Mouse (Mus musculus) MEL (cell line): ENCODE measurements around the gene Rnpepl1. TPM values are rescaled to one million over a fixed set of nuclear protein-coding genes. Genes with fewer than 3 reads are reported as not detected.

Experiments
- DNase-seq: peaks from one replicate; pipeline ENCODE4 v3.0.0; 2011; ENCODE audit warnings: low read depth, low spot score
- H3K27ac ChIP-seq: 2 replicates; pipeline ENCODE4 v1.5.1; 2012; ENCODE audit warnings: low read depth, mild to moderate bottlenecking, control low read depth, low read length, moderate library complexity; ENCODE audit not compliant: control insufficient read depth
- H3K27me3 ChIP-seq, 2 experiments: fragments of 150-350 bp in 1 of 2; sonication (generic) in 1 of 2; 2 replicates each; pipeline ENCODE4 v1.6.1; 2012; ENCODE audit warnings: low read length in 2 of 2, mild to moderate bottlenecking in 2 of 2, improper control_type of control experiment in 1 of 2, moderate library complexity in 1 of 2; ENCODE audit not compliant: insufficient read depth in 2 of 2, control insufficient read depth in 1 of 2
- H3K36me3 ChIP-seq, 2 experiments: 2 replicates each; pipeline ENCODE4 v1.6.1; 2012 to 2014; ENCODE audit warnings: low read length in 2 of 2, improper control_type of control experiment in 1 of 2, inconsistent platforms in 1 of 2, mild to moderate bottlenecking in 1 of 2; ENCODE audit not compliant: insufficient read depth in 2 of 2, control insufficient read depth in 1 of 2
- H3K4me1 ChIP-seq, 2 experiments: fragments of 150-350 bp in 1 of 2; sonication (generic) in 1 of 2; 2 replicates each; pipeline ENCODE4 v1.6.1; 2012; ENCODE audit warnings: low read length in 2 of 2, improper control_type of control experiment in 1 of 2, mild to moderate bottlenecking in 1 of 2; ENCODE audit not compliant: insufficient read depth in 2 of 2, control insufficient read depth in 1 of 2
- H3K4me3 ChIP-seq, 2 experiments: fragments of 150-350 bp in 1 of 2; sonication (generic) in 1 of 2; 2 replicates each; pipeline ENCODE4 v1.5.1; 2012; ENCODE audit warnings: low read depth in 2 of 2, low read length in 2 of 2, mild to moderate bottlenecking in 2 of 2, moderate library complexity in 2 of 2, control low read depth in 1 of 2, improper control_type of control experiment in 1 of 2; ENCODE audit not compliant: control insufficient read depth in 1 of 2, insufficient read depth in 1 of 2
- H3K79me2 ChIP-seq: 2 replicates; pipeline ENCODE4 v1.6.1; 2012; ENCODE audit warnings: mild to moderate bottlenecking, low read length, moderate library complexity; ENCODE audit not compliant: control insufficient read depth, poor library complexity, insufficient read depth
- H3K9ac ChIP-seq: 2 replicates; pipeline ENCODE4 v1.6.1; 2012; ENCODE audit warnings: low read depth, mild to moderate bottlenecking, control low read depth, low read length, moderate library complexity; ENCODE audit not compliant: control insufficient read depth, poor library complexity, severe bottlenecking
- H3K9me3 ChIP-seq: fragments of 150-350 bp; sonication (generic); replicated peaks from 2 replicates; pipeline ENCODE4 v1.6.1; 2012; ENCODE audit warnings: mild to moderate bottlenecking, low read length, improper control_type of control experiment, moderate library complexity; ENCODE audit not compliant: insufficient read depth
- BHLHE40 ChIP-seq: IDR thresholded peaks from 2 replicates; pipeline ENCODE4 v1.6.1; 2012; ENCODE audit warnings: low read depth, mild to moderate bottlenecking, inconsistent platforms, low read length, improper control_type of control experiment, borderline replicate concordance
- CHD1 ChIP-seq: IDR thresholded peaks from 2 replicates; pipeline ENCODE4 v1.6.1; 2012; ENCODE audit warnings: low read depth, mild to moderate bottlenecking, inconsistent platforms, low read length, improper control_type of control experiment
- CTCF ChIP-seq, 3 experiments: IDR thresholded peaks in 2 of 3; conservative IDR thresholded peaks in 1 of 3; 2 replicates each; pipeline ENCODE4 v1.5.1; 2011 to 2012; ENCODE audit warnings: low read length in 3 of 3, low read depth in 2 of 3, mild to moderate bottlenecking in 2 of 3, improper control_type of control experiment in 1 of 3, inconsistent platforms in 1 of 3, mixed read lengths in 1 of 3, moderate library complexity in 1 of 3; ENCODE audit not compliant: control insufficient read depth in 1 of 3, insufficient read depth in 1 of 3, poor library complexity in 1 of 3, severe bottlenecking in 1 of 3
- E2F4 ChIP-seq: IDR thresholded peaks from 2 replicates; pipeline ENCODE4 v1.6.1; 2011; ENCODE audit warnings: low read depth, low read length, improper control_type of control experiment, borderline replicate concordance
- ELF1 ChIP-seq: IDR thresholded peaks from 2 replicates; pipeline ENCODE4 v1.6.1; 2014; ENCODE audit warnings: low read depth, mild to moderate bottlenecking, inconsistent platforms, low read length, improper control_type of control experiment, moderate library complexity
- EP300 ChIP-seq, 2 experiments: IDR thresholded peaks; 2 replicates each; pipeline ENCODE4 v1.6.1; 2011; ENCODE audit warnings: improper control_type of control experiment in 2 of 2, low read length in 2 of 2, low read depth in 1 of 2, mild to moderate bottlenecking in 1 of 2
- ETS1 ChIP-seq: IDR thresholded peaks from 2 replicates; pipeline ENCODE4 v1.6.1; 2012; ENCODE audit warnings: low read depth, mild to moderate bottlenecking, inconsistent platforms, low read length, improper control_type of control experiment, moderate library complexity
- GABPA ChIP-seq: IDR thresholded peaks from 2 replicates; pipeline ENCODE4 v1.6.1; 2012; ENCODE audit warnings: low read depth, mild to moderate bottlenecking, inconsistent platforms, low read length, improper control_type of control experiment, moderate library complexity
- GATA1 ChIP-seq: IDR thresholded peaks from 2 replicates; pipeline ENCODE4 v1.6.1; 2011; ENCODE audit warnings: low read depth, low read length, improper control_type of control experiment
- JUND ChIP-seq: IDR thresholded peaks from 2 replicates; pipeline ENCODE4 v1.6.1; 2011; ENCODE audit warnings: low read depth, mild to moderate bottlenecking, improper control_type of control experiment, low read length
- MAFK ChIP-seq: IDR thresholded peaks from 2 replicates; pipeline ENCODE4 v1.6.1; 2011; ENCODE audit warnings: low read depth, mild to moderate bottlenecking, low read length, improper control_type of control experiment, borderline replicate concordance
- MAX ChIP-seq: IDR thresholded peaks from 2 replicates; pipeline ENCODE4 v1.6.1; 2011; ENCODE audit warnings: low read length, improper control_type of control experiment
- MAZ ChIP-seq: IDR thresholded peaks from 2 replicates; pipeline ENCODE4 v1.6.1; 2012; ENCODE audit warnings: low read depth, mild to moderate bottlenecking, inconsistent platforms, low read length, improper control_type of control experiment
- MEF2A ChIP-seq: IDR thresholded peaks from 2 replicates; pipeline ENCODE4 v1.6.1; 2014; ENCODE audit warnings: low read depth, mild to moderate bottlenecking, inconsistent platforms, low read length, improper control_type of control experiment; ENCODE audit not compliant: poor library complexity, insufficient replicate concordance, severe bottlenecking; ENCODE audit errors: extremely low read depth
- MXI1 ChIP-seq: IDR thresholded peaks from 2 replicates; pipeline ENCODE4 v1.6.1; 2011; ENCODE audit warnings: mild to moderate bottlenecking, low read depth, low read length, improper control_type of control experiment
- MYB ChIP-seq: IDR thresholded peaks from 2 replicates; pipeline ENCODE4 v1.6.1; 2011; ENCODE audit warnings: mild to moderate bottlenecking, low read depth, low read length, improper control_type of control experiment
- MYC ChIP-seq: IDR thresholded peaks from 2 replicates; pipeline ENCODE4 v1.6.1; 2011; ENCODE audit warnings: low read depth, mild to moderate bottlenecking, low read length, improper control_type of control experiment, moderate library complexity
- NELFE ChIP-seq: IDR thresholded peaks from 2 replicates; pipeline ENCODE4 v1.6.1; 2011; ENCODE audit warnings: low read depth, low read length, improper control_type of control experiment
- NRF1 ChIP-seq: IDR thresholded peaks from 2 replicates; pipeline ENCODE4 v1.6.1; 2014; ENCODE audit warnings: low read depth, mild to moderate bottlenecking, inconsistent platforms, low read length, improper control_type of control experiment, moderate library complexity; ENCODE audit not compliant: poor library complexity, insufficient read depth, severe bottlenecking
- POLR2AphosphoS2 ChIP-seq: IDR thresholded peaks from 2 replicates; pipeline ENCODE4 v1.6.1; 2011; ENCODE audit warnings: low read length, improper control_type of control experiment
- POLR2AphosphoS5 ChIP-seq: IDR thresholded peaks from 2 replicates; pipeline ENCODE4 v1.6.1; 2012; ENCODE audit warnings: low read depth, borderline replicate concordance, mild to moderate bottlenecking, inconsistent platforms, low read length, moderate library complexity, mixed read lengths
- SIN3A ChIP-seq: IDR thresholded peaks from 2 replicates; pipeline ENCODE4 v1.6.1; 2012; ENCODE audit warnings: low read length, improper control_type of control experiment, inconsistent platforms
- SMC3 ChIP-seq: IDR thresholded peaks from 2 replicates; pipeline ENCODE4 v1.6.1; 2011; ENCODE audit warnings: low read depth, low read length, improper control_type of control experiment
- TAL1 ChIP-seq: IDR thresholded peaks from 2 replicates; pipeline ENCODE4 v1.6.1; 2012; ENCODE audit warnings: mild to moderate bottlenecking, inconsistent platforms, low read length, moderate library complexity, mixed read lengths
- TBP ChIP-seq: IDR thresholded peaks from 2 replicates; pipeline ENCODE4 v1.8.0; 2011; ENCODE audit warnings: low read depth, low read length, improper control_type of control experiment
- TCF12 ChIP-seq: IDR thresholded peaks from 2 replicates; pipeline ENCODE4 v1.6.1; 2014; ENCODE audit warnings: low read depth, mild to moderate bottlenecking, inconsistent platforms, low read length, improper control_type of control experiment, moderate library complexity
- UBTF ChIP-seq: IDR thresholded peaks from 2 replicates; pipeline ENCODE4 v1.6.1; 2012; ENCODE audit warnings: low read depth, mild to moderate bottlenecking, inconsistent platforms, low read length, improper control_type of control experiment, moderate library complexity, borderline replicate concordance; ENCODE audit not compliant: insufficient read depth
- USF1 ChIP-seq: IDR thresholded peaks from 2 replicates; pipeline ENCODE4 v1.6.1; 2014; ENCODE audit warnings: low read depth, mild to moderate bottlenecking, inconsistent platforms, low read length, improper control_type of control experiment, moderate library complexity
- USF2 ChIP-seq, 2 experiments: IDR thresholded peaks; 2 replicates each; pipeline ENCODE4 v1.6.1; 2011 to 2012; ENCODE audit warnings: improper control_type of control experiment in 2 of 2, low read length in 2 of 2, borderline replicate concordance in 1 of 2, inconsistent platforms in 1 of 2, low read depth in 1 of 2, mild to moderate bottlenecking in 1 of 2; ENCODE audit not compliant: insufficient read depth in 1 of 2
- ZC3H11A ChIP-seq: IDR thresholded peaks from 2 replicates; pipeline ENCODE4 v1.6.1; 2012; ENCODE audit warnings: low read depth, mild to moderate bottlenecking, inconsistent platforms, low read length, improper control_type of control experiment
- ZKSCAN1 ChIP-seq: IDR thresholded peaks from 2 replicates; pipeline ENCODE4 v1.6.1; 2012; ENCODE audit warnings: low read depth, mild to moderate bottlenecking, inconsistent platforms, low read length, improper control_type of control experiment, moderate library complexity
- ZNF384 ChIP-seq: IDR thresholded peaks from 2 replicates; pipeline ENCODE4 v1.6.1; 2012; ENCODE audit warnings: low read depth, mild to moderate bottlenecking, inconsistent platforms, low read length, improper control_type of control experiment
- polyA plus RNA-seq, 2 experiments: library from polyadenylated mRNA; stranded (reverse) in 1 of 2; unstranded in 1 of 2; fragments of >175 nt in 1 of 2; fragments of >200 nt in 1 of 2; gene quantifications; 2 replicates each; pipeline versions ENCODE4 v1.2.1 to v1.2.4; 2012; ENCODE audit warnings: low replicate concordance in 2 of 2, low read depth in 1 of 2; ENCODE audit not compliant: insufficient read length in 2 of 2, insufficient read depth in 1 of 2, missing spikeins in 1 of 2
- total RNA-seq: library from RNA; depleted of rRNA; stranded (reverse); fragments of 300-350 nt; gene quantifications from 2 replicates; pipeline ENCODE4 v1.2.3, GENCODE M21; 2012

Rnpepl1 gene
- total and polyA plus RNA-seq, 3 experiments, result 31.1 to 91.0 TPM; not detected in 1

DNA sequence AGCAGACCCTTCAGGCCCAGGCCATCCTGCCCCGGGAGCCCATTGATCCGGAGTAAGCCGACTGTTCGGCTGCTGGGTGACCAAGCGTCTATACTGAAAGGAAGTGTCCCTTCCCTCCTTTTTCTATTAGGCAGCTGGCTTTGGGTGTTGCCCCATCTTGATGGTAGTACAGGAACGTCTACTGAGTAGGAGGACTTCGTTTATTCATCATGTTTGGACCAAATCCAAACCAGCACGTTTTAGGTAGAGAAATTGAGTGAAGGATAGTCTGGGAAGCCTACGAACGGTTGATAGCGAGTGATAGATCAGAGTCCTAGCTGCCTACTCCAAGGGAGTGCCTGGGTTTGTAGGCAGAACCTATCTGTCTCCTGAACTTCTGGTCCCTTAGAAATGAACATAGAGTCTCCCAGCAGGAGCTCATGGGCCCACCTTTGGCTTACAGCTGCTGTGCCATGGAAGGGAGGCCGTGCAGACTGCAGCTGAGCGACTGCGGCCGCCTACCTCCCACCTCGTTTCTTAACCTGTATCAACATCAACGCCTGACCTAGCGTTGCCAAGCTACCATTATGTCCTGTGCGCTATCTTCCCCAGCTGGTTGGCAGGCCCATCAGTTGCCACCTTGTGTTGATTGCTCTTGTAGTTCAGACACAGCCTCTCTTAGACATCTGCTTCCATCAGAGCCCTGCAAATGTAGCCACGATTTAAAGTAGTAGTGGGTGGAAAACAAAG is 2.8 kb upstream of the Rnpepl1 start:
- peak overlapping the region; percentile 97 for H3K27ac ChIP-seq
- no peaks in the 10 kb centered on the region for H3K27me3 ChIP-seq
- no peaks in the 10 kb centered on the region for H3K9me3 ChIP-seq
- peaks cover 31% of the 10 kb centered on the region for H3K79me2 ChIP-seq
- peaks cover 13 to 40% of the 10 kb centered on the region in 2 experiments for H3K4me1 ChIP-seq
- H3K36me3 ChIP-seq, result peaks cover 0 to 25% of the 10 kb centered on the region in 2 experiments; a peak in 2 of 4 replicates
- H3K4me3 ChIP-seq, result peak overlapping the region; percentile 68 to 90
- H3K9ac ChIP-seq, result peak overlapping the region; percentile 88
- DNase-seq, result peak; percentile 91
- TF ChIP-seq BHLHE40 (peak; percentile 96), SIN3A (peak; percentile 61), TBP (no peak), ZC3H11A (no peak), NRF1 (no peak), NELFE (no peak), ZKSCAN1 (no peak), MYB (no peak), ZNF384 (no peak), MAX (peak; percentile 85), USF2 (IDR thresholded peaks at IDR 0.05; ENCODE audit: borderline replicate concordance in 1 of 2, insufficient read depth in 1 of 2, low read depth in 1 of 2, low read length in 2 of 2) (no peak), POLR2AphosphoS2 (no peak), CTCF (IDR thresholded peaks at IDR 0.05 in 2 of 3, conservative IDR thresholded peaks at IDR 0.05 in 1 of 3; ENCODE audit: control insufficient read depth in 1 of 3, insufficient read depth in 1 of 3, low read depth in 2 of 3, low read length in 3 of 3, poor library complexity in 1 of 3, severe bottlenecking in 1 of 3) (no peak), MYC (peak; percentile 79; the same call in 1 of the 2 replicates), MEF2A (no peak; the same call in 1 of the 2 replicates), JUND (no peak), EP300 (IDR thresholded peaks at IDR 0.05; ENCODE audit: low read depth in 1 of 2, low read length in 2 of 2) (peak; percentile 12 to 26; a peak in 3 of 4 replicates), TCF12 (peak; percentile 40; the same call in 1 of the 2 replicates), TAL1 (peak; percentile 45), MAFK (no peak), POLR2AphosphoS5 (no peak), GABPA (no peak), SMC3 (no peak), ELF1 (no peak), CHD1 (no peak), GATA1 (no peak), USF1 (no peak), UBTF (no peak), MAZ (no peak), E2F4 (no peak), MXI1 (peak; percentile 77), ETS1 (peak; percentile 68)
